Mouse (Mus musculus) Muller cell, postnatal 12 days (primary cell): ENCODE data around the gene Ckap2.
"Not testable (repeated sequence)": the region's sequence is repeated elsewhere in the genome, so short reads cannot be mapped to it uniquely, and the experiment has no call there.

Experiments
- DNase-seq: peaks from one replicate; pipeline ENCODE4 v3.0.0-alpha.2; 2015; ENCODE audit errors: inconsistent ontology term

Gene Ckap2

GRCm38 (mm10) chr8:22148367-22148740, 37.3 kb downstream of the Ckap2 start:
- no peak for DNase-seq

GRCm38 (mm10) chr8:22147706-22148366, 37.8 kb downstream of the Ckap2 start:
- no peak for DNase-seq

GRCm38 (mm10) chr8:22145831-22146230, 39.8 kb downstream of the Ckap2 start:
- no peak for DNase-seq

GRCm38 (mm10) chr8:22143764-22144491, 41.7 kb downstream of the Ckap2 start:
- peak; percentile 17 for DNase-seq

GRCm38 (mm10) chr8:22142592-22142991, 43.0 kb downstream of the Ckap2 start:
- DNase-seq = no peak

- no peak for DNase-seq
Observed at GRCm38 (mm10) chr8:22141836-22142385, 43.7 kb downstream of the Ckap2 start.

- not testable (repeated sequence) for DNase-seq
Observed at GRCm38 (mm10) chr8:22136462-22136861, 49.2 kb downstream of the Ckap2 start.

- DNase-seq = peak; percentile 30
Observed at GRCm38 (mm10) chr8:22134750-22135135, 50.9 kb downstream of the Ckap2 start.

- no peak for DNase-seq
Observed at GRCm38 (mm10) chr8:22134078-22134749, 51.4 kb downstream of the Ckap2 start.

- DNase-seq = no peak
Observed at GRCm38 (mm10) chr8:22132062-22132461, 53.6 kb downstream of the Ckap2 start.

- DNase-seq = peak; percentile 64
Observed at GRCm38 (mm10) chr8:22124220-22125152, 61.1 kb downstream of the Ckap2 start, which contains the start of gene Nek5. TSS of gene Nek5 (minus strand) at chr8:22125053.
